Comparison of ENCODE assay signal across 14 mouse cellular contexts in genomic region chr10:115349029-115349428, GRCm38 (mm10). TPM values are rescaled to one million over a fixed set of nuclear protein-coding genes. Genes with fewer than 3 reads are reported as not detected.
DNase-seq lines count a peak whose midpoint lies in the region; ATAC-seq and TF ChIP-seq lines count a peak whose summit lies in the region.
"Had no signal": no experiment of that assay in that cellular context is flagged by ENCODE, and none has a peak within 500 bp of the region (broad histone marks: within the 10 kb centered on the region; RNA-seq: fewer than 3 reads in every experiment).

No protein-coding gene starts in this region.

- H3K4me2 ChIP-seq in hindbrain, embryonic 15.5 days = no peak overlapping the region
- no peak overlapping the region for H3K4me2 ChIP-seq in embryonic facial prominence, embryonic 15.5 days (replicated peaks)
- peak overlapping the region; percentile 45; the same call in 1 of the 2 replicates for H3K4me2 ChIP-seq in intestine, postnatal 0 days (replicated peaks; ENCODE audit: low read depth)
- H3K4me2 ChIP-seq: heart, embryonic 15.5 days; liver, embryonic 15.5 days; neural tube, embryonic 15.5 days had no signal

- no peaks in the 10 kb centered on the region for H3K4me1 ChIP-seq in hindbrain, embryonic 15.5 days (replicated peaks)
- H3K4me1 ChIP-seq in hindbrain, embryonic 10.5 days (replicated peaks) = no peaks in the 10 kb centered on the region
- H3K4me1 ChIP-seq in embryonic facial prominence, embryonic 15.5 days = no peaks in the 10 kb centered on the region; the same call in 1 of the 2 replicates
- H3K4me1 ChIP-seq in intestine, postnatal 0 days (replicated peaks; ENCODE audit: control insufficient read depth, insufficient read depth, low read length) = peaks cover 4% of the 10 kb centered on the region; the same call in 1 of the 2 replicates
- H3K4me1 ChIP-seq: heart, embryonic 15.5 days; neural tube, embryonic 15.5 days had no signal

- H3K27ac ChIP-seq in hindbrain, embryonic 15.5 days (replicated peaks) = no peak overlapping the region
- no peak overlapping the region for H3K27ac ChIP-seq in hindbrain, embryonic 10.5 days
- no peak overlapping the region for H3K27ac ChIP-seq in embryonic facial prominence, embryonic 15.5 days (replicated peaks)
- no peak overlapping the region for H3K27ac ChIP-seq in intestine, postnatal 0 days (ENCODE audit: low read depth, low read length)
- H3K27ac ChIP-seq: heart, embryonic 15.5 days; left cerebral cortex, adult 2 months; liver, embryonic 15.5 days; neural tube, embryonic 15.5 days had no signal

- no peak for DNase-seq in hindbrain, embryonic 10.5 days (ENCODE audit: low spot score)
- DNase-seq in R1 (ENCODE audit: low read depth, low spot score) = peak; percentile 34
- DNase-seq in urinary bladder, adult 18-20 months (ENCODE audit: low spot score in 2 of 2) = no peak
- no peak for DNase-seq in heart, adult 8-10 months (ENCODE audit: low spot score)
- DNase-seq: cerebellum, adult 2 months; lung, postnatal 14 days; thymus, postnatal 4 days had no signal

- TF ChIP-seq CTCF in intestine, postnatal 0 days (IDR thresholded peaks at IDR 0.05; ENCODE audit: low read depth) = no peak

- no peaks in the 10 kb centered on the region for H3K9me3 ChIP-seq in hindbrain, embryonic 15.5 days
- no peaks in the 10 kb centered on the region for H3K9me3 ChIP-seq in hindbrain, embryonic 10.5 days
- no peaks in the 10 kb centered on the region for H3K9me3 ChIP-seq in embryonic facial prominence, embryonic 15.5 days (replicated peaks)
- no peaks in the 10 kb centered on the region for H3K9me3 ChIP-seq in intestine, postnatal 0 days (ENCODE audit: control insufficient read depth)
- H3K9me3 ChIP-seq: heart, embryonic 15.5 days; liver, embryonic 15.5 days; neural tube, embryonic 15.5 days had no signal

- peak; percentile 66; the same call in 1 of the 2 replicates for ATAC-seq in hindbrain, embryonic 15.5 days (ENCODE audit: low FRiP score, low read depth)
- ATAC-seq in embryonic facial prominence, embryonic 15.5 days (ENCODE audit: insufficient number of reproducible peaks, low FRiP score, low TSS enrichment, low read depth) = peak; percentile 57; the same call in 1 of the 2 replicates
- peak; percentile 67 for ATAC-seq in intestine, postnatal 0 days

- no peak overlapping the region for H3K4me3 ChIP-seq in hindbrain, embryonic 15.5 days
- H3K4me3 ChIP-seq in hindbrain, embryonic 10.5 days = no peak overlapping the region
- H3K4me3 ChIP-seq in embryonic facial prominence, embryonic 15.5 days (replicated peaks) = no peak overlapping the region
- no peak overlapping the region for H3K4me3 ChIP-seq in intestine, postnatal 0 days (ENCODE audit: low read depth, low read length)
- H3K4me3 ChIP-seq: heart, embryonic 15.5 days; left cerebral cortex, adult 2 months; liver, embryonic 15.5 days; neural tube, embryonic 15.5 days had no signal

- H3K36me3 ChIP-seq in hindbrain, embryonic 15.5 days = peaks cover 9% of the 10 kb centered on the region; the same call in 1 of the 2 replicates
- peaks cover 18% of the 10 kb centered on the region for H3K36me3 ChIP-seq in hindbrain, embryonic 10.5 days
- H3K36me3 ChIP-seq in embryonic facial prominence, embryonic 15.5 days = no peaks in the 10 kb centered on the region; the same call in 1 of the 2 replicates
- H3K36me3 ChIP-seq in intestine, postnatal 0 days (ENCODE audit: control insufficient read depth, insufficient read depth) = peaks cover 12% of the 10 kb centered on the region; the same call in 1 of the 2 replicates
- H3K36me3 ChIP-seq: liver, embryonic 15.5 days had no signal

- H3K9ac ChIP-seq in hindbrain, embryonic 15.5 days = no peak overlapping the region
- no peak overlapping the region for H3K9ac ChIP-seq in embryonic facial prominence, embryonic 15.5 days
- H3K9ac ChIP-seq in intestine, postnatal 0 days (ENCODE audit: low read depth, low read length) = no peak overlapping the region
- H3K9ac ChIP-seq: heart, embryonic 15.5 days; liver, embryonic 15.5 days; neural tube, embryonic 15.5 days had no signal

- H3K27me3 ChIP-seq in hindbrain, embryonic 15.5 days = no peaks in the 10 kb centered on the region
- no peaks in the 10 kb centered on the region for H3K27me3 ChIP-seq in hindbrain, embryonic 10.5 days (ENCODE audit: insufficient read depth, poor library complexity, severe bottlenecking)
- no peaks in the 10 kb centered on the region for H3K27me3 ChIP-seq in embryonic facial prominence, embryonic 15.5 days
- no peaks in the 10 kb centered on the region for H3K27me3 ChIP-seq in intestine, postnatal 0 days (replicated peaks; ENCODE audit: control insufficient read depth, insufficient read depth, low read length)
- H3K27me3 ChIP-seq: heart, embryonic 15.5 days; liver, embryonic 15.5 days; neural tube, embryonic 15.5 days had no signal

- WGBS in hindbrain, embryonic 15.5 days = 62% methylated on average over 10 of the region's 10 CpGs
- WGBS in hindbrain, embryonic 10.5 days = 85% methylated on average over 10 of the region's 10 CpGs
- 67% methylated on average over 10 of the region's 10 CpGs for WGBS in embryonic facial prominence, embryonic 15.5 days
- 58% methylated on average over 10 of the region's 10 CpGs for WGBS in intestine, postnatal 0 days

RNA-seq across cellular contexts. Expression of gene Tmem19, which starts 13.3 kb away (rescaled TPM):
- 30.9 and 33.6 TPM in 2 replicates for polyA plus RNA-seq in hindbrain, embryonic 15.5 days (2015; fragmentation: Nextera tagmentation; extraction: Ambion mirVana)
- 33.9 and 35.8 TPM in 2 replicates for polyA plus RNA-seq in hindbrain, embryonic 10.5 days (2016; fragmentation: Nextera tagmentation; extraction: Ambion mirVana)
- polyA plus RNA-seq in embryonic facial prominence, embryonic 15.5 days (2015; fragmentation: Nextera tagmentation; extraction: Ambion mirVana) = 25.0 and 25.8 TPM in 2 replicates
- polyA plus RNA-seq in intestine, postnatal 0 days (2015; fragmentation: Nextera tagmentation; extraction: Ambion mirVana) = 47.4 and 50.7 TPM in 2 replicates
- 10 to 100 TPM in 3 of 4 experiments, 1 to 10 TPM in 1; 9.9 to 12.7 (median 11.3) TPM for total RNA-seq in heart, adult 8-10 months (2022)

RNA-seq across cellular contexts. Expression of gene Rab21, which starts 33.6 kb away (rescaled TPM):
- 11.9 and 13.5 TPM in 2 replicates for polyA plus RNA-seq in hindbrain, embryonic 15.5 days (2015; fragmentation: Nextera tagmentation; extraction: Ambion mirVana)
- polyA plus RNA-seq in hindbrain, embryonic 10.5 days (2016; fragmentation: Nextera tagmentation; extraction: Ambion mirVana) = 3.4 and 3.8 TPM in 2 replicates
- polyA plus RNA-seq in embryonic facial prominence, embryonic 15.5 days (2015; fragmentation: Nextera tagmentation; extraction: Ambion mirVana) = 4.6 and 5.4 TPM in 2 replicates
- 14.7 and 15.9 TPM in 2 replicates for polyA plus RNA-seq in intestine, postnatal 0 days (2015; fragmentation: Nextera tagmentation; extraction: Ambion mirVana)
- total RNA-seq in heart, adult 8-10 months (2022) = 10 to 100 TPM; 74.8 to 90.9 (median 80.1) TPM

RNA-seq across cellular contexts. Expression of gene Thap2, which starts 35.2 kb away (rescaled TPM):
- polyA plus RNA-seq in hindbrain, embryonic 15.5 days (2015; fragmentation: Nextera tagmentation; extraction: Ambion mirVana) = 20.8 and 26.2 TPM in 2 replicates
- 23.5 and 25.8 TPM in 2 replicates for polyA plus RNA-seq in hindbrain, embryonic 10.5 days (2016; fragmentation: Nextera tagmentation; extraction: Ambion mirVana)
- 22.4 and 24.3 TPM in 2 replicates for polyA plus RNA-seq in embryonic facial prominence, embryonic 15.5 days (2015; fragmentation: Nextera tagmentation; extraction: Ambion mirVana)
- 10.0 and 10.4 TPM in 2 replicates for polyA plus RNA-seq in intestine, postnatal 0 days (2015; fragmentation: Nextera tagmentation; extraction: Ambion mirVana)
- 10 to 100 TPM in 1 of 4 experiments, 1 to 10 TPM in 3; 5.2 to 10.6 (median 7.1) TPM for total RNA-seq in heart, adult 8-10 months (2022)

RNA-seq across cellular contexts. Expression of gene Zfc3h1, which starts 35.7 kb away (rescaled TPM):
- polyA plus RNA-seq in hindbrain, embryonic 15.5 days (2015; fragmentation: Nextera tagmentation; extraction: Ambion mirVana) = 15.7 and 16.5 TPM in 2 replicates
- 13.3 and 19.3 TPM in 2 replicates for polyA plus RNA-seq in hindbrain, embryonic 10.5 days (2016; fragmentation: Nextera tagmentation; extraction: Ambion mirVana)
- polyA plus RNA-seq in embryonic facial prominence, embryonic 15.5 days (2015; fragmentation: Nextera tagmentation; extraction: Ambion mirVana) = 22.0 and 23.7 TPM in 2 replicates
- 11.5 and 12.0 TPM in 2 replicates for polyA plus RNA-seq in intestine, postnatal 0 days (2015; fragmentation: Nextera tagmentation; extraction: Ambion mirVana)
- 10 to 100 TPM; 11.2 to 14.3 (median 13.8) TPM for total RNA-seq in heart, adult 8-10 months (2022)
